Mouse (Mus musculus) retina, postnatal 1 day (tissue): ENCODE measurements around the gene Gm15130.

Source experiments
- DNase-seq: peaks from one replicate; pipeline ENCODE4 v3.0.0-alpha.2; 2012

Gene Gm15130

DNA sequence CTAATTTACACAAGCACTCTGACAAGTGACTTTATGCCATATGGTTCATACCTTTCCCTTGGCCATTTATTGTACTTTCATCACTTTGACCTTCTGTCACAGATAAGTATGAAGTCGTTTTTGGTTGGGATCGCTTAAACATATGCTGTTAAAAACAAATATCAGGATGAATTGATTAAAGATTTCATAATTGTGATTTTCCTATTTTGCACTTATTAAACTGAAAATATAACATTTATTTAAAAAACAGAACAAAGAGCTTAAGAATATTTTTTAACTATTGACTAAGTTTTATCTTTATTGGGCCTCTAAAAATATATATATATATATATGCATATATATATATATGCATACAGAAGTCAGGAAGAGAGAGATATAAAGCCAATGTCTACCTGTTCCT lies at the start of gene Gm15130:
TSS of gene Gm15130 (minus strand) at position 101 of the 400 bp plus-strand sequence.
- no peak for DNase-seq

DNA sequence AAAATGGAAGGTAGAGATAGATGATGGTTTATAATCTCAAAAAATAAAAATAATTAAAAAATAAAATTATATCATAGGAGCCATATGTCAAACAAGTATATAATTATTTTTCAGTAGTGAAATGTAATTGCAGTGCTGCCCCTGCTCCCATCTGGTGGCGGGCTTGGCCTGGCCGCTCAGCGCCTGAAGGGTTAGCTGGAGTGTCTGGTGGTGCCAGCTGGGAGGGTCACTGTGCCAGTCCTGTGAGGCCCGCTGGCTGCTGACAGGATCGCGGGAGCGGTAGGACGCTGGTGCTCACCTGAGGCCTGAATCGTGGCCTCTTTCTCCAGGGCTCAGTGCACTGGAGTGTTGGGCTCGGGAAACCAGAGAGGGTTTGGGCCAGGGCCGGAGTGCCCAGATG lies 29.3 kb upstream of the Gm15130 start:
- DNase-seq = no peak

DNA sequence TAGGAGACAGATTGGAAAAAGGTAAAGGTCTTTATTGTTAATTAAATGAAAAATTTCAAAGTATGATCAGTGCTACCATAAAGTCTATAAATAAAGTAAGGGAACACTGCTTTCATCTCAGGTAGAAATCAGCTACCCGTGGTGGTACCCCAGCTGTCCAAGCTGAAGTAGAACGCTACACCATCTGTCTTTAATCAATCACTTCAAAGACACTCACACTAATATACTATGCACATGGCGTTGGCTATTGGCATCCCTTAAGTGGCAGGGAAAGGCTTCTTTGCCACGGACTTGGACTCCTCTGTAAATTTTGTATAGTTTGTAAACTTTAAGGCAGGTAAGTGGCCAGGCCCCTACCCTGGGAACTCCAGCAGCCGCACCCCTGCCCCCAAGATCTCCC lies 17.0 kb downstream of the Gm15130 start:
- DNase-seq = no peak

DNA sequence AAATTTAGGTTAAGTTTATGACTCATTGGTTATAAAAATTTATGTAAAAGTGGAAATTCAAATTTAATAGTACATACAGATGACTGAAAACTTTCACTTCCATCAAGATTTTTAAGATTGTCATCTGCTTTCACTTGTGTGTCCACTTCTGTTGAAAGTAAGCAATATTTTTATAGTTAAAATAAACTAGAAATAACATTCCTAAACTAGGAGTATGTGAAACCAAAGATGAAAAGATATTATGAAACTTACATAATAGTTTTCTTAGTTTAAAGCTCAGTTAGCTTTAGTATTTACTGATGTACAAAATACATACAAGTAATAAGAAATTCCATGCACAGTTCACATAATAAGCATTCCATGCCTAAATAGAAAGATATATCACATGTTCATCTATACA lies 46.9 kb downstream of the Gm15130 start, which contains the start of gene Gm13941:
TSS of gene Gm13941 (minus strand) at position 101 of the 400 bp plus-strand sequence.
- no peak for DNase-seq
